Mouse (Mus musculus): ENCODE data around the gene Bcl2l12.

DNA sequence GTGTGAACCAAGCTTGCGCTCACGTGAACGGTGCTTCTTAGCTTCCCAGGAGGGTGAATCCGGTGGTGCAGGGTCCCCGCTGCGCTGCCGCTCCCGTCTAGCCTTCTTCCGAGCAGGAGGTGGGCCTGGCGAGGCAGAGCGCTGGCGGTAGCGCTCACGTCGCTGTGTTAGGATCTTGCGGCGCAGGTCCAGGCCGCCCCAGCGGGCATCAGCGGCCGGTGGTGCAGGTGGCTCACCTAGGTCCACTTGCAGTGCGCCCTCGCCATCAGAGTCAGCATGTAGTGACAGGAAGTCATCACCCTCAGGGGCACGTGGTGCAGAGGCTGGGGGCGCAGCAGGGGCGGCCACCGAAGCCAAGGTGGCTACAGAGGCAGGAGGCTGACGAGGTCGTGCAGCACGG, 9.3 kb upstream of the Bcl2l12 start:
- no peak for TF ChIP-seq CTCF (IDR thresholded peaks at IDR 0.05; ENCODE audit: low read depth)
- no peak for TF ChIP-seq EP300 (optimal IDR thresholded peaks at IDR 0.05)
